Mouse (Mus musculus) right cerebral cortex, postnatal 14 days (tissue): ENCODE data around the gene Prr18.

ENCODE experiments used
- DNase-seq: peaks from one replicate; pipeline ENCODE4 v3.0.0; 2022

The Prr18 gene

GRCm38 (mm10) chr17:8390487-8390886, 53.2 kb downstream of the Prr18 start:
- no peak for DNase-seq
